Mouse (Mus musculus) hindbrain, postnatal 0 days (tissue): ENCODE data around the gene Cd5. TPM values are rescaled to one million over a fixed set of nuclear protein-coding genes. Genes with fewer than 3 reads are reported as not detected.

ENCODE experiments used
- ATAC-seq: fragments of 200-750 bp; cut with Nextera tagmentation; 2 replicates; pipeline ENCODE4 v1.8.0; 2017; ENCODE audit warnings: mild to moderate bottlenecking, moderate TSS enrichment, moderate library complexity
- DNase-seq: peaks from one replicate; pipeline ENCODE4 v3.0.0-alpha.2; 2015; ENCODE audit warnings: low spot score
- H3K27ac ChIP-seq: fragments of 300-500 bp; sonication (generic); 2 replicates; pipeline ENCODE4 v1.5.1; 2014; ENCODE audit warnings: mild to moderate bottlenecking
- H3K27me3 ChIP-seq: fragments of 300-500 bp; sonication (generic); 2 replicates; pipeline ENCODE4 v1.6.1; 2014; ENCODE audit warnings: low read length, mixed read lengths; ENCODE audit not compliant: insufficient read depth
- H3K36me3 ChIP-seq: fragments of 300-500 bp; sonication (generic); 2 replicates; pipeline ENCODE4 v1.6.1; 2014; ENCODE audit warnings: low read length, mixed read lengths; ENCODE audit not compliant: insufficient read depth
- H3K4me1 ChIP-seq: fragments of 300-500 bp; sonication (generic); 2 replicates; pipeline ENCODE4 v1.6.1; 2014; ENCODE audit warnings: antibody characterized with exemption, low read length, mixed read lengths; ENCODE audit not compliant: insufficient read depth
- H3K4me2 ChIP-seq: fragments of 300-500 bp; sonication (generic); 2 replicates; pipeline ENCODE4 v1.6.1; 2014; ENCODE audit warnings: low read depth, mild to moderate bottlenecking, low read length, moderate library complexity, mixed read lengths
- H3K4me3 ChIP-seq: fragments of 300-500 bp; sonication (generic); 2 replicates; pipeline ENCODE4 v1.5.1; 2014; ENCODE audit warnings: low read length
- H3K9ac ChIP-seq: fragments of 300-500 bp; sonication (generic); replicated peaks from 2 replicates; pipeline ENCODE4 v1.6.1; 2014; ENCODE audit warnings: mild to moderate bottlenecking, low read length, moderate library complexity, mixed read lengths
- H3K9me3 ChIP-seq: fragments of 300-500 bp; sonication (generic); 2 replicates; pipeline ENCODE4 v1.6.1; 2016; ENCODE audit warnings: low read length, mixed read lengths
- CTCF ChIP-seq: IDR thresholded peaks from 2 replicates; pipeline ENCODE4 v1.5.1; 2016; ENCODE audit warnings: antibody characterized with exemption, control low read depth, low read depth
- WGBS: fragments of 180-500 bp; shearing (Covaris S2); extraction: QIAGEN DNeasy Blood & Tissue Kit; methylation state at CpG from one replicate; pipeline ENCODE4 v1.1.7; 2014; 5-methylcytosine and 5-hydroxymethylcytosine counted together
- polyA plus RNA-seq: library from polyadenylated mRNA; unstranded; fragments of >200 nt; fragmentation: Nextera tagmentation; extraction: Ambion mirVana; gene quantifications from 2 replicates; pipeline ENCODE4 v1.2.1, GENCODE M21; 2015
- total RNA-seq: library from RNA; depleted of rRNA; stranded (reverse); fragments of >200 nt; gene quantifications from 2 replicates; pipeline ENCODE4 v1.2.3, GENCODE M21; 2014

Cd5 gene
- total and polyA plus RNA-seq, 2 experiments from 2014 or later = 0.26 to 0.68 TPM

DNA sequence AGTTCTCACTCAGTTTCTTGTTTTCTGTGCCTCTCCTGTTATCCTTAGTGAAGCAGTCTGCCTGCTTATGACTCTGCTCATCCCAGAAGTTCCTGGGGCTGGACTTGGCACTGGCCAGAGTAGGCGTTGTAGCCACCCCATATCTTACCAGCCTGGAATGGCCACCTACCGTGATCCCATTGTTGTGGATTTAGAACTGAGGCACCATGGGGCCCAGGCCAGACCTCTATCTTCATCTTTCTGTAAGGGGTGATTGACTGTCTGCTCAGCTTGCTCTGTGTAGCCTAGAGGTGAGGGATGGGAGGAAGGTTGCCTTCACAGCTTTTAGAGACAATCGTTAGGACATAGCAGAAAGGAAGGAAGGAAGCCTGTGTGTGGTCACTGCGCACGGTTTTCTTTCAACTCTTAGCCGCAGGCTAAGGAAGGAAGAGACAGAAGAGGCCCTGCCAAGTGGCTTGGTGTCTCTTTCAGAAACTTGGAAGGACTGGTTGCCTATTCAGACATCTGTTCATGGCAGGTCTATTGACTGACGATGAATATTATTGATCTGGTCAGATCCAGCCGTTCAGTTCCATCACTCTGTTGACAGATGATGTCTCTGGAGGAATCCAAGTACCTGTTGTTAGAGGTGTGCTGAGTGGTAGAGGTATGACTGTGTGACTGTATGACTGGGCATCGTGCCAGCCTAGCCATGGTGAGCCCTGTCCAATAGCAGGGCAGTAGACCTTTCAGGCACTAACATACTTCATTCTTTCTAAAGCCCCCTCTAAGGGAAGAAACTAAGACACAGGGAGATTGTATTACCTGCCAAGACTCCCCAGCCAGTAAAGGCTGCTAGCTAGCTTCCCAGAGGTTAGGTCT is 40.4 kb downstream of the Cd5 start:
- H3K9ac ChIP-seq = no peak overlapping the region
- no peak overlapping the region for H3K4me2 ChIP-seq
- no peaks in the 10 kb centered on the region for H3K9me3 ChIP-seq
- WGBS = 55% methylated on average over 9 of the region's 9 CpGs
- no peaks in the 10 kb centered on the region for H3K36me3 ChIP-seq
- H3K4me3 ChIP-seq = no peak overlapping the region
- H3K27me3 ChIP-seq = no peaks in the 10 kb centered on the region
- H3K27ac ChIP-seq = no peak overlapping the region
- no peak for TF ChIP-seq CTCF
- H3K4me1 ChIP-seq = peaks cover 28% of the 10 kb centered on the region
- DNase-seq (no peak), ATAC-seq (no peak)

DNA sequence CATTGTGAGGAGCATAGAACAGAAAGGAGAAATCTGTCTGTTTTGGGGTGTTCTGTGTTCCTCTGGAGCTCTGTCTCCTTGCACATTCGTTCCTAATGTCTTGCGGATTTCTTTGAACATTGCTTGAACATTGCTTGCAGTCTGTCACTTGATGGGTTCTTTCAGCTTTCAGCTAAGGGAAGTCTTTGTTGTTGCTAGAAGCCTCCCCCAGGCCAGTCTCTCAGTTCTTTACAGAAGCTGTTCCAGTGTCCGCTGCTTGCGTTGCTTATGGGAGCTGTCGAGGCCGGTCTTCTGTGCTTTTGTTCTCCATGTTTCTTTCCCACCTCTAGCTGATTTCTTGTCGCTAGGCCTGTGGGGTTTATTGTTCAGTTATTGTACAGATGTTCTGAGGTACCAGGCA is 43.0 kb downstream of the Cd5 start:
- ATAC-seq = no peak
- Histone ChIP-seq H3K4me2 (no peak overlapping the region), H3K4me3 (no peak overlapping the region), H3K27ac (peak overlapping the region; percentile 33; the same call in 1 of the 2 replicates), H3K27me3 (no peaks in the 10 kb centered on the region), H3K36me3 (no peaks in the 10 kb centered on the region), H3K9ac (no peak overlapping the region), H3K9me3 (no peaks in the 10 kb centered on the region), H3K4me1 (peaks cover 25% of the 10 kb centered on the region)
- no peak for DNase-seq
- no peak for TF ChIP-seq CTCF
- WGBS = 29% methylated on average over 7 of the region's 7 CpGs

DNA sequence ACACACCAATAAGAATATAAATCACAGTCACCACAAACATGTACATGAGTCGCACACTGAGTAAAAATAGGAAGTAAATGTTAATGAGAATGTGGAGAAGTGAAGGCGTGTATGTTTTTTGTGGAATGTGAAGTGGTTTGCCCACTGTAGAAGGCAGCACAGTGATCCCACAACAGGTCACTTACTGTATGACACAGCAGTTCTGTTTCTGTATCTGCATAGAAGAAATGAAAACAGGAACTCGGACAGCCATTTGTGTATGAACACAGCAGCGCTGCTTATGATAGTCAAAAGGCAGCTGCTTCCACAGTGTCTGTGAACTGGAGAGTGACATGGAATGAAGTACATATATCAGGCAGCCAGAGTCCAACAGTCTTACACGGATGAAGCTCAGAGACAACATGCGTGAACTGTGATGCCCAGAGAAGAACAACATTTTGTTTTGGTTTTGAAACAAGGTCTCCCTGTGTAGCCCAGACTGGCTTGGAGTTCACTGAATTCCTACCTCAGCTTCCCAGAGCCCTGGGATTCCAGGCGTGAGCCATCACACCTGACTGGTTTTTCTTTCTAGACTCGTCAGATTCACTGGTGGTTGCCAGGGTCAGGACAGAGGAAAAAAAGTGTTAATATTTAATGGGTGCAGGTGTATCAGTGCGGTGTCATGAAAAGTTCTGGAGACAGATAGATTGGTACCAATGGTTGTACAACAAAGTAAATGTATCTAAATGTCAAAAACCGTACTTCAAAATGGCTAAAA is 44.7 kb downstream of the Cd5 start:
- no peak for ATAC-seq
- no peak overlapping the region for H3K27ac ChIP-seq
- no peak for DNase-seq
- peaks cover 30% of the 10 kb centered on the region for H3K4me1 ChIP-seq
- no peaks in the 10 kb centered on the region for H3K9me3 ChIP-seq
- no peaks in the 10 kb centered on the region for H3K36me3 ChIP-seq
- TF ChIP-seq CTCF = no peak
- no peak overlapping the region for H3K4me2 ChIP-seq
- no peak overlapping the region for H3K4me3 ChIP-seq
- 89% methylated on average over 10 of the region's 10 CpGs for WGBS
- no peaks in the 10 kb centered on the region for H3K27me3 ChIP-seq
- H3K9ac ChIP-seq = no peak overlapping the region

DNA sequence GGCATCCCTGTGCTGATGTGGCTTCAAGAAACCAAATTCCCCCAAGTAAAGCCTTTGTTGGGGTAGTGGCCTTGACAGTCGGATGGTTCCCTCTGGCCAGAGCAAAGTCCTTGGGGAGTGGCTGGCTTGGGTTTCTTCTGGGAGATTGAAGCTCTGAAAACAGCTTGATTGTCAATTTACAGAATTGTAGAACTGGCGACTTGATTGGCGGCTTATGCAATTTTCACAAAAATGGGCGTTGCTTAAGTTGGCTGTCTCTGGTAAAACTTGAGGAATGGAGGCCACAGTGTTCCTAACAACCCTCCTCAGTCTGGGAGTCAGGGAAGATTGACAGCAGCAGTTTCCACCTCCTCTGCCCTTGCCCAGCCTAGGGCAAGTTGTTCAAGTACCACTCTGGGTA is 46.4 kb downstream of the Cd5 start:
- Histone ChIP-seq H3K4me2 (no peak overlapping the region), H3K27me3 (no peaks in the 10 kb centered on the region), H3K9ac (no peak overlapping the region), H3K36me3 (no peaks in the 10 kb centered on the region), H3K9me3 (no peaks in the 10 kb centered on the region), H3K4me3 (no peak overlapping the region), H3K4me1 (peaks cover 22% of the 10 kb centered on the region), H3K27ac (no peak overlapping the region)
- WGBS = 91% methylated on average over 4 of the region's 4 CpGs
- TF ChIP-seq CTCF = no peak
- no peak for ATAC-seq
- no peak for DNase-seq

DNA sequence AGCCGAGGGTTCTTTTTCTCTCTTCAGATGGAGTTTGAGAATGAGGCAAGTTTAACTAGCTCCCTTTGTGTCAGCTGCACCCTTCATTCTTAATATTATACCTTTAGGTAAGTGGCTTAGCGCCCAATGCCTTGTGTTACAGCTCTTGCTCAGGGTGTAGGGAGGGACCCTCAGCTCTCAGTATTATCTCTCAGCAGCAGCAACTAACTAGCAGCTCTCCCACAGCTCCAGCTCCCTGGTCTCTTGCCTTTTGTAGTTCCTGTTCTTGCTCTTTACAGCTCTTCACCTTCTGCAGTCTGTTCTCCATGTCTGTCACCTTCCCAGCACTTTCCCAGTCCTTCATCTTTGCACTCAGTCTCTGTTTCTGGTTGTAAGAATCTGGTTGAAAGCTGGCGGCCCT is 47.1 kb downstream of the Cd5 start:
- H3K27ac ChIP-seq = no peak overlapping the region
- H3K9ac ChIP-seq = 0 out of 2 replicates have a peak overlapping the region, but pooled peaks have one; percentile 2
- H3K27me3 ChIP-seq = no peaks in the 10 kb centered on the region
- ATAC-seq (no peak), DNase-seq (no peak)
- 77% methylated on average over 3 of the region's 3 CpGs for WGBS
- H3K4me3 ChIP-seq = no peak overlapping the region
- no peaks in the 10 kb centered on the region for H3K36me3 ChIP-seq
- no peaks in the 10 kb centered on the region for H3K9me3 ChIP-seq
- no peak for TF ChIP-seq CTCF
- H3K4me1 ChIP-seq = peaks cover 22% of the 10 kb centered on the region
- H3K4me2 ChIP-seq = no peak overlapping the region

DNA sequence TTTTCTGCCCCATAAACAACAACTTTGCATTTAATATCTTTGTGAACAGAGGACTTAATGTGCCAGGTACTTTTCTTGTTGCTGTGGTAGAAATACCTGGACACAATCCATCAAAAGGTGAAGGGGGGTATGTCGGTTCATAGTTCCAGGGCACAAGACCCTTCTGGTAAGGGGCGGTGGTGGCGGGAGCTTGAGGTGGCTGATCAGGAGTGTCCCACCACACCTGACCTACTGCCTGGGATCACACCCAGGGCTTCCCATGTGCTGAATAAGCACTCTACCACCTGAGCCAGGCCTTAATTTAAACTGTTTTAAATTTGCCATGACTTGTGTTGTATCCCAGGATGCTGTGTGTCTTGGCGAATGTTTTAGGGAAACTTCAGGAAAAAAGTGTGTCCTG is 47.7 kb downstream of the Cd5 start:
- TF ChIP-seq CTCF = no peak
- Histone ChIP-seq H3K36me3 (no peaks in the 10 kb centered on the region), H3K9ac (no peak overlapping the region), H3K27ac (no peak overlapping the region), H3K27me3 (no peaks in the 10 kb centered on the region), H3K9me3 (no peaks in the 10 kb centered on the region), H3K4me1 (peaks cover 22% of the 10 kb centered on the region), H3K4me3 (no peak overlapping the region), H3K4me2 (no peak overlapping the region)
- DNase-seq (no peak), ATAC-seq (no peak)
- 91% methylated on average over 4 of the region's 4 CpGs for WGBS
